Mouse (Mus musculus): ENCODE results near the gene Tpmt. TPM values are rescaled to one million over a fixed set of nuclear protein-coding genes. Genes with fewer than 3 reads are reported as not detected.

Tpmt gene
- polyA plus RNA-seq, 1 experiment = 23.9 TPM

DNA sequence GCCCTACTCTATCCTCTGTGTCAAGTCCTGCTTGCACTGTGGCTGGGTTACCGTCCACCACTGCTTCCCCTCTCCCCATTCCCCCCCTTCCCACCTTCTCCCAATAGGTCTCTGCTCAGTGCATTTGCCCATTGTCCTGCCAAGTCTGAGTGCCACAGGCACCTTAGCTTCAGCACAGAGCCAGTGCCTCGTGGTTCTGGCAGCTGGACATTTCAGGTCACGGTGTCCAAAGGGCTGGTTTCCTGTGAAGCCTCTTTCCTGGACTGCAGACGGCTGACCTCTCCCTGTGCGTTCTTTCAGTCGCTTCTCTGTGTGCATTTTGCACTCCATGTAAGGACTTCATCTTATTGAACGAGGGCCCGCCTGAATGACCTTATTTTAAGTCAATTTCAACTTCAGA is 56.6 kb downstream of the Tpmt start:
- TF ChIP-seq POLR2A (IDR thresholded peaks at IDR 0.05; ENCODE audit: low read depth, low read length) (no peak), CTCF (IDR thresholded peaks at IDR 0.05; ENCODE audit: borderline replicate concordance, insufficient read depth, low read length) (no peak)
- H3K4me1 ChIP-seq (ENCODE audit: control insufficient read depth, insufficient read depth, low read length) = no peaks in the 10 kb centered on the region
- H3K27ac ChIP-seq (ENCODE audit: insufficient read depth, low read length) = no peak overlapping the region
- no peak overlapping the region for H3K4me3 ChIP-seq (ENCODE audit: insufficient read depth, low read length)

DNA sequence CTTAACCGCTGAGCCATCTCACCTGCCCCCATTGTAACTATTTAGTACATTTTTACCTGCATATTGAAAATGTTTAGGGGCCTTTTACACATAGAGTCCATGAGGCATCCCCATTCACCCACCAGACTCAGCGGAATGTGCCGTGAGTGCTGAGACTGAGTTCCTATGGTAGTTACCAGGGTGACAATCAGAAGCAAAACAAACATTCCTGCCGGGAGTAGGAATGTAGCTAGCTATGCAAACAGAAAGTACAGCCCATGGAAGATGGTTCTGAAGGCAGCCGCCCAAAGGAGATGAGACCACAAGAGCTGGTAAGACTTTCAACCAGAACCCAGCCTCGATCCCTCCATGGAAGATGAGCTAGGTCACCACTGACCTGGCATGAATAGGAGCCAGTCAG is 58.3 kb downstream of the Tpmt start:
- Histone ChIP-seq H3K4me3 (ENCODE audit: insufficient read depth, low read length) (no peak overlapping the region), H3K4me1 (ENCODE audit: control insufficient read depth, insufficient read depth, low read length) (no peaks in the 10 kb centered on the region), H3K27ac (ENCODE audit: insufficient read depth, low read length) (no peak overlapping the region)
- TF ChIP-seq CTCF (IDR thresholded peaks at IDR 0.05; ENCODE audit: borderline replicate concordance, insufficient read depth, low read length) = no peak
- no peak for TF ChIP-seq POLR2A (IDR thresholded peaks at IDR 0.05; ENCODE audit: low read depth, low read length)

DNA sequence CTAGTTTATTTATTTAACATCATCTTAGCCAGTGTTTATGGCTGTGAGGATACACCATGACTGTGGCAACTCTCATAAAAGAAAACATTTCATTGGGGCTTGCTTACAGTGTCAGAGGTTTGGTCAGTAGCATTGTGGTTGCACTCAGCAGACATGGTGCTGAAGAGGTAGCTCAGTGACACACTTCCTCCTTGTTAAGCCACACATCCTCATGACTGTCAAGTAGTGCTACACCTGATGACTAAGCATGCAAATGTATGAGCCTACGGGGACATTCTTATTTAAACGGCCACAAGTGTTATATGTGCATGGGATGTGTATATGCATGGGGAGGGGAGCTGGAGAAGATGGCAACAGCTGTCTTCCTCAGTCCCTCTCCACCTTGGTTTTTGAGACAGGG is 60.7 kb downstream of the Tpmt start:
- Histone ChIP-seq H3K4me3 (ENCODE audit: insufficient read depth, low read length) (no peak overlapping the region), H3K4me1 (ENCODE audit: control insufficient read depth, insufficient read depth, low read length) (no peaks in the 10 kb centered on the region), H3K27ac (ENCODE audit: insufficient read depth, low read length) (no peak overlapping the region)
- no peak for TF ChIP-seq CTCF (IDR thresholded peaks at IDR 0.05; ENCODE audit: borderline replicate concordance, insufficient read depth, low read length)
- no peak for TF ChIP-seq POLR2A (IDR thresholded peaks at IDR 0.05; ENCODE audit: low read depth, low read length)

DNA sequence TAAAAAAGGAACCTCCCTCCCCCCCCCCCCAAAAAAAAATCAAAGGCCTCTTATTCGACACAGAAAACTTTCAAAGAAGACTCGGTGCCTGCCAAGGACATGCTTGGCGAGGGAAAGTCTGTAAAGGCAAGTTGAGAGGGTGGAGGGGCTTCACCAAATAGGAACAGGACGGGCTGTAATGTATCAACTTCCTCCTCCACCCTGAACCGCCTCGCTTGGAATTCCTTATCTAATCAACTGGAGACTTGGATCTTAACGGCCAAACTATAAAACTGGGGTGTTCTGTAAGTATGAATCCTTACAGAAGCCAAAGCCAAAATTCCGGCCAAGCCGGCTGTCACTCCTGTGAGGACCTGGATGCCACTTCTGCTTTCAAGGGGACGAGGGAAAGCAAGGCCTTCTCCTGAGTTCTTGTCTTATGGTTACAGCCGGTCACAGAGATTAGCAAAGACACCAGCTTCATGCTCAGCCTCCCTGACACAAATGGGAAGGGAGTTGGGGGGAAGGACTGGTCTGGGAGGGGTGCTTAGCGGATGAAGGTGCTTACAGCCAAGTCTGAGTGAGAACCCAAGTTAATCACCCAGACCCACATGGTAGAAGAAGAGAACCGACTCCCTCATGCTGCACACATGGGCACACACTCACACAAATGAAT is 64.6 kb downstream of the Tpmt start:
- no peak overlapping the region for H3K27ac ChIP-seq (ENCODE audit: insufficient read depth, low read length)
- no peak overlapping the region for H3K4me3 ChIP-seq (ENCODE audit: insufficient read depth, low read length)
- no peaks in the 10 kb centered on the region for H3K4me1 ChIP-seq (ENCODE audit: control insufficient read depth, insufficient read depth, low read length)
- TF ChIP-seq POLR2A (IDR thresholded peaks at IDR 0.05; ENCODE audit: low read depth, low read length) (no peak), CTCF (IDR thresholded peaks at IDR 0.05; ENCODE audit: borderline replicate concordance, insufficient read depth, low read length) (no peak)

DNA sequence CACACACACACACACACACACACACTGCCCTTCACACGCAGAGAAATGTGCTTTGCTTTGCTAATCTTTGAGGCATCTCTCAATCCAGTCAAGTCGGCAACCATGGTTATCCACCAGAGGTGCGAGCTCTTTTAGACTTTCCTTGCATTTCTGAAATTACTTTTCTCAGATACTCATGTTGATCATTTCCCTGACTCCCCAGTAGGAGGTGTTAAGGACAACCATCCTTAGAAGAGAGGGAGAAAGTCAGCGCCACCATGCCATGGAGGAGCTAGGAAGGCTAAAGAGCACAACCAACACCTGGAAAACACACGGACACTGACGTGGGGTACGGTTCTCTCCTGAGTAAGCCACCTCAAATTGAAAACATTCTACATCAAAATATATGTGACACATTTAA is 68.0 kb downstream of the Tpmt start:
- Histone ChIP-seq H3K4me1 (ENCODE audit: control insufficient read depth, insufficient read depth, low read length) (no peaks in the 10 kb centered on the region; the same call in 1 of the 2 replicates), H3K27ac (ENCODE audit: insufficient read depth, low read length) (no peak overlapping the region)
- no peak for TF ChIP-seq CTCF (IDR thresholded peaks at IDR 0.05; ENCODE audit: borderline replicate concordance, insufficient read depth, low read length)
- TF ChIP-seq POLR2A (IDR thresholded peaks at IDR 0.05; ENCODE audit: low read depth, low read length) = no peak

DNA sequence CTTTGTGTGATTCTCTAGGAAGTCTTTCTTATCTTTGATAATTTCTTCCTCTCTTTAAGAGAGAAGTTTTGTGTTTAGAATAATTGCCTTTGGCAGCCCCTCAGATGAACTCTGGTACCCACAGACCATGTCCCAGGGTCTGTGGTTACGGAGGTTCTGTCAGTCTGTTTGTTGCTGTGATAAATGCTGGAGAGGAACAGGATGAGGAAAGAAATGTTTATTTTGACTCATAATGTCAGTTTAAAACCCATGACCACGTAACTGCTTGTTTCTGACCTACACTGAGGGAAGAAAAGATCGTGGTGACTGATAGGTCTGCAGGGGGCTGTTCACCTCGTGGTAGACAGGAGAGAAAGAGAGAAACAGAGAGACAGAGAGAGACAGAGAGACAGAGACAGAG is 68.6 kb downstream of the Tpmt start:
- H3K27ac ChIP-seq (ENCODE audit: insufficient read depth, low read length) = no peak overlapping the region
- no peak overlapping the region for H3K4me3 ChIP-seq (ENCODE audit: insufficient read depth, low read length)
- no peaks in the 10 kb centered on the region; the same call in 1 of the 2 replicates for H3K4me1 ChIP-seq (ENCODE audit: control insufficient read depth, insufficient read depth, low read length)
- TF ChIP-seq CTCF (IDR thresholded peaks at IDR 0.05; ENCODE audit: borderline replicate concordance, insufficient read depth, low read length) = no peak
- no peak for TF ChIP-seq POLR2A (IDR thresholded peaks at IDR 0.05; ENCODE audit: low read depth, low read length)

More for the DNA sequence above, 68.0 kb downstream of the Tpmt start:
- H3K4me3 ChIP-seq (ENCODE audit: insufficient read depth, low read length) = no peak overlapping the region

DNA sequence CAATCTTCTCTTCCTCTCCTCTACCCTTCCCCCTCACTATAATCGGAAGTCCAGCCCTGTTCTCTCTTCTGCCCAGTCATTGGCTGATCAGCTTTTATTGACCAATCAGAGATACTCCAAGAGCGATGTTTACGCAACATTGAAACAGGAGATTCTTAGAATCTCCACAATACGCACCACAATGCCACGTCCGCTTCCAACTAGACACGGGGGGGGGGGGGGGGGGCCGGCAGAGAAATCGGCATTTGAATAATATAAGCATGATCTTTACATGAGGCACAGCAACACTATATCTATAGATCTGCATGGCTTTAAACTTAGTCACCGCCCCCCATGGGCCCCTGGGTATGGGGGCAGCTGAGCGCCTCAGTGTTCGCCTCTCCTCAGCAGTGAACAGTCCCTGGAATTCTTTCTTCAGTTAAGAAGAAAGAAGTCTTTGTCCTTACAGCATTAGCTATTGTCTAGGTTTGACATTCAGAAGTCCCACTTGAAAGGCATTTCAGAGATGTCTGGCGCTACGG is 69.4 kb downstream of the Tpmt start:
- Histone ChIP-seq H3K4me1 (ENCODE audit: control insufficient read depth, insufficient read depth, low read length) (no peaks in the 10 kb centered on the region; the same call in 1 of the 2 replicates), H3K27ac (ENCODE audit: insufficient read depth, low read length) (no peak overlapping the region), H3K4me3 (ENCODE audit: insufficient read depth, low read length) (no peak overlapping the region)
- TF ChIP-seq CTCF (IDR thresholded peaks at IDR 0.05; ENCODE audit: borderline replicate concordance, insufficient read depth, low read length) = no peak
- no peak for TF ChIP-seq POLR2A (IDR thresholded peaks at IDR 0.05; ENCODE audit: low read depth, low read length)

Other genes with a start within 250 kb of the Tpmt start
- gene Kif13a, start 114.9 kb downstream of the Tpmt start, polyA plus RNA-seq (2011; ENCODE audit: insufficient read length, low read depth, missing spikeins) = 29.0 and 32.5 TPM in 2 replicates
- gene Nhlrc1, start 29.9 kb downstream of the Tpmt start, polyA plus RNA-seq (2011; ENCODE audit: insufficient read length, low read depth, missing spikeins) = 0.76 and 1.2 TPM in 2 replicates
- 11.3 and 12.1 TPM in 2 replicates for gene Kdm1b, start 1.2 kb downstream of the Tpmt start, polyA plus RNA-seq (2011; ENCODE audit: insufficient read length, low read depth, missing spikeins)
- gene Dek, start 61.5 kb upstream of the Tpmt start, polyA plus RNA-seq (2011; ENCODE audit: insufficient read length, low read depth, missing spikeins) = 85.5 and 157 TPM in 2 replicates
- 1.4 and 1.5 TPM in 2 replicates for gene Rnf144b, start 77.9 kb upstream of the Tpmt start, polyA plus RNA-seq (2011; ENCODE audit: insufficient read length, low read depth, missing spikeins)